Mouse (Mus musculus) stomach, postnatal 0 days (tissue): Measurements from ENCODE around the gene Fgfr2. TPM values are rescaled to one million over a fixed set of nuclear protein-coding genes. Genes with fewer than 3 reads are reported as not detected.

ENCODE experiments used
- ATAC-seq: fragments of 200-750 bp; cut with Nextera tagmentation; 2 replicates; pipeline ENCODE4 v1.8.0; 2017; ENCODE audit not compliant: low FRiP score, low TSS enrichment
- DNase-seq: peaks from one replicate; pipeline ENCODE4 v3.0.0-alpha.2; 2016; ENCODE audit warnings: low spot score
- H3K27ac ChIP-seq: fragments of 300-500 bp; sonication (generic); replicated peaks from 2 replicates; pipeline ENCODE4 v1.5.1; 2014; ENCODE audit warnings: mild to moderate bottlenecking, control low read depth
- H3K27me3 ChIP-seq: fragments of 300-500 bp; sonication (generic); 2 replicates; pipeline ENCODE4 v1.6.1; 2014; ENCODE audit warnings: low read length; ENCODE audit not compliant: control insufficient read depth, insufficient read depth
- H3K36me3 ChIP-seq: fragments of 300-500 bp; sonication (generic); 2 replicates; pipeline ENCODE4 v1.6.1; 2014; ENCODE audit warnings: low read length, mixed read lengths; ENCODE audit not compliant: control insufficient read depth, insufficient read depth
- H3K4me1 ChIP-seq: fragments of 300-500 bp; sonication (generic); replicated peaks from 2 replicates; pipeline ENCODE4 v1.6.1; 2014; ENCODE audit warnings: antibody characterized with exemption; ENCODE audit not compliant: control insufficient read depth, insufficient read depth
- H3K4me2 ChIP-seq: fragments of 300-500 bp; sonication (generic); replicated peaks from 2 replicates; pipeline ENCODE4 v1.6.1; 2014; ENCODE audit warnings: low read depth, mild to moderate bottlenecking, control low read depth, moderate library complexity
- H3K4me3 ChIP-seq: fragments of 300-500 bp; sonication (generic); 2 replicates; pipeline ENCODE4 v1.5.1; 2014; ENCODE audit warnings: low read depth, low read length, control low read depth
- H3K9ac ChIP-seq: fragments of 300-500 bp; sonication (generic); 2 replicates; pipeline ENCODE4 v1.6.1; 2014; ENCODE audit warnings: mild to moderate bottlenecking, low read length, control low read depth, mixed read lengths
- H3K9me3 ChIP-seq: fragments of 300-500 bp; sonication (generic); 2 replicates; pipeline ENCODE4 v1.6.1; 2016; ENCODE audit warnings: low read length; ENCODE audit not compliant: control insufficient read depth
- CTCF ChIP-seq: IDR thresholded peaks from 2 replicates; pipeline ENCODE4 v1.5.1; 2016; ENCODE audit warnings: antibody characterized with exemption, low read depth, mild to moderate bottlenecking, moderate library complexity
- EP300 ChIP-seq: optimal IDR thresholded peaks from 2 replicates; pipeline ENCODE3; 2016; ENCODE audit warnings: antibody characterized with exemption
- whole genome bisulfite sequencing: fragments of 180-500 bp; shearing (Covaris S2); extraction: QIAGEN DNeasy Blood & Tissue Kit; methylation state at CpG from one replicate; pipeline ENCODE4 v1.1.7; 2014; 5-methylcytosine and 5-hydroxymethylcytosine counted together
- polyA plus RNA-seq: library from polyadenylated mRNA; unstranded; fragments of >200 nt; fragmentation: Nextera tagmentation; extraction: Ambion mirVana; gene quantifications from 2 replicates; pipeline ENCODE4 v1.2.1, GENCODE M21; 2015

Fgfr2 gene
- polyA plus RNA-seq, 1 experiment from 2014 or later = 60.8 TPM

DNA sequence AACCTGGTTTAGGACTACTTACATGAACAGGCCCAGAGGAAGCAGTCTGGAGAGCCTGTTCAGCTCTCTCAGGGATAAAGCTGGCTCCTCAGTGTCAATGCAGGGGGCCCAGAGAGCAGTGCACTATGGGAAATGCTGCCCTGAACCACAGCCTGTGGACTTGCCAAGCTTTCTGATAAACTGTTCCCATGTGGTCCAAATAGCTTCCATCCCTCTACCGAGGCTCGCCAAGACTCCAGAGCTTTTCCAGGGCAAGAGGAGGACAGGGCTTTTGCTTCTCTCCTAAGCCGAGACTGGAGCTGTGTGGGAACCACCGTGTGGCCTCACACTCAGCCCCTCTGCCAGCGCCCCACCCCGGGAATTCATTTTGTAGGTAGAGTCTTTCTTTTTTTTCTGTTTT lies 2444.7 kb downstream of the Fgfr2 start:
- TF ChIP-seq EP300 = no peak
- no peaks in the 10 kb centered on the region; the same call in 1 of the 2 replicates for H3K4me1 ChIP-seq
- ATAC-seq (no peak), DNase-seq (no peak)
- no peaks in the 10 kb centered on the region for H3K27me3 ChIP-seq
- H3K9me3 ChIP-seq = no peaks in the 10 kb centered on the region
- no peaks in the 10 kb centered on the region for H3K36me3 ChIP-seq
- H3K4me2 ChIP-seq = no peak overlapping the region
- H3K9ac ChIP-seq = no peak overlapping the region
- no peak overlapping the region for H3K4me3 ChIP-seq
- WGBS = 68% methylated on average over 6 of the region's 6 CpGs
- 0 out of 2 replicates have a peak overlapping the region, but pooled peaks have one; percentile 1 for H3K27ac ChIP-seq

- H3K27ac ChIP-seq = peak overlapping the region; percentile 49; the same call in 1 of the 2 replicates
- no peak overlapping the region for H3K9ac ChIP-seq
- no peaks in the 10 kb centered on the region for H3K36me3 ChIP-seq
- DNase-seq (no peak), ATAC-seq (no peak)
- no peaks in the 10 kb centered on the region; the same call in 1 of the 2 replicates for H3K4me1 ChIP-seq
- no peaks in the 10 kb centered on the region for H3K27me3 ChIP-seq
- no peak overlapping the region for H3K4me3 ChIP-seq
- H3K9me3 ChIP-seq = no peaks in the 10 kb centered on the region
- no peak overlapping the region for H3K4me2 ChIP-seq
- WGBS = 75% methylated on average over 12 of the region's 12 CpGs
- TF ChIP-seq CTCF = no peak
- TF ChIP-seq EP300 = no peak
These were observed 2445.4 kb downstream of the Fgfr2 start for GRCm38 (mm10) chr7:130677541-130678274.

DNA sequence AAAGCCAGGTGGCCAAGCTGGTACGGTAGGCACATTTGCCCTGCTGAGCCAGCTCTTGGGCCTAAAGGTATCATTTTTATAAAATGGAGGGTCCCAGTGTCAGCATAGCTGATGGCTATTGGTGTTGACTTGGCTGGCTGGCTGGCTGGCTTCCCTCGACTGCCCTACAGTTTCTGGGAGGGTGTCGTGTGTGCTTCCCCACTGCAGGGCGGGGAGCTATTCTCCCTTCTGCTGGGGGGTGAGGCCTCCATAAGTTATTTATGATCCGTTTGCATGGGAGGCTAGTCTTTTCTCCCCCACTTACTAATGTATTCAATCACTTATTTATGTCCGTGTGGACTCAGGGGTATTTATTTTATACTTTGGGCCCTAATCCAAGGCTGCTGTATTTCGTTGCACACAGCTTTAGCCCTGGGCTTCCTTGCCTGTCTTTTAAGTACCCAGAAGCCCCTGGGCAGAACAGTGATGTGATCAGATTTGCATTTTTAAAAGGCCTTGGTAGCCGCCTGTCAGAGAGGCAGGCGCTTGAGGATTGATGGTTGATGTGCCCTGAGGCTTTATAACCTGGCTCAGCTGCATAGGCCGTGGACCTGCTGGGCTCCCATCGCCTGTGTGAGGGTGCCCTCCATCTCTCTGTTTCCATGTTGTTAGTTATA lies 2446.1 kb downstream of the Fgfr2 start:
- no peak overlapping the region for H3K9ac ChIP-seq
- no peaks in the 10 kb centered on the region for H3K36me3 ChIP-seq
- no peak overlapping the region for H3K4me2 ChIP-seq
- no peak for ATAC-seq
- DNase-seq = no peak
- no peaks in the 10 kb centered on the region for H3K9me3 ChIP-seq
- no peaks in the 10 kb centered on the region for H3K27me3 ChIP-seq
- H3K27ac ChIP-seq = no peak overlapping the region
- WGBS = 56% methylated on average over 11 of the region's 11 CpGs
- H3K4me3 ChIP-seq = no peak overlapping the region
- TF ChIP-seq CTCF (no peak), EP300 (no peak)
- H3K4me1 ChIP-seq = no peaks in the 10 kb centered on the region; the same call in 1 of the 2 replicates

DNA sequence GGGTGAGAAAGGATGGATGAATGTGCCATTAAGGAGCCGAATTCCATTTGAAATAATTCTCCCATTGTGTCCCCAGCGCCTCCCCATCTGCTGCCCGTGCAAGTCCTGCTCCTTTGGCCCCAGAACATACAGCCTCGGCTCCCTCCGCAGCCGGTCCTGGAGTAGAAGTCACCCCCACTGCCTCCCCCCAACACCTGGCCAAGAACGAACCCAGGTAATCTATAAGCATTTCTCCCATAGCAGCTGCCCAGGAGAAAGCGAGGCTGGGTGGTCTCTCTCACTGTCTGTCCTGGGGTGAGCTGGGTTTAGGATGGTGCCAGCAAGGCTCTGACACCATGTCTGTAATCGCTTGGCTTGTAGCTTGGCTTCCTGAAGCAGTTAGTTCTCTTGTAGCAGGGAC lies 2448.6 kb downstream of the Fgfr2 start:
- Histone ChIP-seq H3K4me3 (no peak overlapping the region), H3K36me3 (no peaks in the 10 kb centered on the region), H3K9ac (no peak overlapping the region), H3K27ac (no peak overlapping the region), H3K27me3 (no peaks in the 10 kb centered on the region), H3K4me1 (peaks cover 11% of the 10 kb centered on the region), H3K9me3 (no peaks in the 10 kb centered on the region), H3K4me2 (no peak overlapping the region)
- 64% methylated on average over 9 of the region's 9 CpGs for WGBS
- TF ChIP-seq EP300 (no peak), CTCF (no peak)
- DNase-seq = no peak
- ATAC-seq = no peak

GRCm38 (mm10) chr7:130673169-130674033 lies 2449.7 kb downstream of the Fgfr2 start:
- Histone ChIP-seq H3K4me3 (no peak overlapping the region), H3K27ac (peak overlapping the region; percentile 90), H3K27me3 (no peaks in the 10 kb centered on the region), H3K9me3 (no peaks in the 10 kb centered on the region), H3K9ac (peak overlapping the region; percentile 45; the same call in 1 of the 2 replicates), H3K4me1 (peaks cover 11% of the 10 kb centered on the region), H3K36me3 (no peaks in the 10 kb centered on the region), H3K4me2 (no peak overlapping the region)
- ATAC-seq = peak; percentile 76
- TF ChIP-seq EP300 (no peak), CTCF (peak; percentile 86)
- peak; percentile 53 for DNase-seq
- 46% methylated on average over 9 of the region's 9 CpGs for WGBS
